8 mouse cellular contexts compared by ENCODE assay signal in the genomic region with DNA sequence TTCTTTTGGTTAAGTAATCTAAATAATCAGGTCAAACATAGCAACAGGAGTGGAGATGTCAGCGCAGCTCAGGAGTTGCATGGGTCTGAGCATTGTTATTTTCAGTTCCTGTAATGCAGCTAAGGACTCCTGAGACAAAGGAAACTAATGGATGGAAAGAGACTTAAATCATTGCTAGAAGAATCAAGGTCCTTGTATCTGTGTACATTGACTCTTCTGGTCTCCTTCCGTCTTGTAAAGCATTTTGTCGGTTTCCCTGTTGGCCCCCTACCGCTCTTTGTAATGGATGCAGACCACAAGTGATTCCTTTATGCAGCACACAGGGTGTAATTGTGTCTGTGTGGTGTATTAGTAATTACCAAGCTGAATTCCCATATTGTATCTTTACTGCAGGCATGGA.
DNase-seq lines count a peak whose midpoint lies in the region; ATAC-seq and TF ChIP-seq lines count a peak whose summit lies in the region.

No protein-coding gene starts in this region.

- TF ChIP-seq POLR2A in spleen, adult 2 months (IDR thresholded peaks at IDR 0.05; ENCODE audit: low read depth, low read length), result no peak

- DNase-seq in embryo, embryonic 10.5 days (ENCODE audit: low spot score), result peak; percentile 34
- DNase-seq in embryo, embryonic 9.5 days (ENCODE audit: extremely low spot score), result no peak
- DNase-seq in spleen, adult 2 months (ENCODE audit: low read depth in 1 of 2, low spot score in 2 of 2), result peak in 1 of 2 experiments; percentile 25
- DNase-seq in spleen, adult 12 weeks (ENCODE audit: low spot score), result no peak
- DNase-seq in stomach, postnatal 0 days (ENCODE audit: low spot score), result no peak
- no peak for DNase-seq in frontal cortex, postnatal 10 days (ENCODE audit: low spot score in 2 of 2)

- ATAC-seq in megakaryocyte, adult 5-6 weeks (ENCODE audit: poor library complexity, severe bottlenecking), result 0 out of 2 replicates have a peak, but pooled peaks have one; percentile 10
- no peak for ATAC-seq in stomach, postnatal 0 days (ENCODE audit: low FRiP score, low TSS enrichment)
- no peak for ATAC-seq in kidney, embryonic 14.5 days (ENCODE audit: low FRiP score, low TSS enrichment)

- no peak for TF ChIP-seq EP300 in stomach, postnatal 0 days (optimal IDR thresholded peaks at IDR 0.05)

- H3K9me3 ChIP-seq in stomach, postnatal 0 days (ENCODE audit: control insufficient read depth, low read length), result no peaks in the 10 kb centered on the region
- H3K9me3 ChIP-seq in kidney, embryonic 14.5 days (ENCODE audit: control insufficient read depth, low read length), result no peaks in the 10 kb centered on the region

- H3K27ac ChIP-seq in spleen, adult 2 months (ENCODE audit: insufficient read depth, low read length), result peak overlapping the region; percentile 52; the same call in 1 of the 2 replicates
- peak overlapping the region; percentile 35 for H3K27ac ChIP-seq in stomach, postnatal 0 days (replicated peaks)
- no peak overlapping the region for H3K27ac ChIP-seq in kidney, embryonic 14.5 days (ENCODE audit: low read depth, low read length)

- no peak overlapping the region for H3K4me2 ChIP-seq in stomach, postnatal 0 days (replicated peaks; ENCODE audit: low read depth)
- H3K4me2 ChIP-seq in kidney, embryonic 14.5 days (replicated peaks; ENCODE audit: low read depth, low read length), result no peak overlapping the region

- H3K36me3 ChIP-seq in spleen, adult 2 months (ENCODE audit: control insufficient read depth, insufficient read depth, low read length), result 0 out of 2 replicates have a peak, but pooled peaks cover 1% of the 10 kb centered on the region
- no peaks in the 10 kb centered on the region for H3K36me3 ChIP-seq in stomach, postnatal 0 days (ENCODE audit: control insufficient read depth, insufficient read depth, low read length)
- no peaks in the 10 kb centered on the region for H3K36me3 ChIP-seq in kidney, embryonic 14.5 days (ENCODE audit: control insufficient read depth, insufficient read depth, low read length)

- H3K27me3 ChIP-seq in spleen, adult 2 months (ENCODE audit: control insufficient read depth, insufficient read depth, low read length), result no peaks in the 10 kb centered on the region
- H3K27me3 ChIP-seq in stomach, postnatal 0 days (ENCODE audit: control insufficient read depth, insufficient read depth, low read length), result no peaks in the 10 kb centered on the region
- no peaks in the 10 kb centered on the region for H3K27me3 ChIP-seq in kidney, embryonic 14.5 days (ENCODE audit: control insufficient read depth, insufficient read depth, low read length)

- no peak overlapping the region; the same call in 1 of the 2 replicates for H3K9ac ChIP-seq in stomach, postnatal 0 days (ENCODE audit: low read length)
- no peak overlapping the region for H3K9ac ChIP-seq in kidney, embryonic 14.5 days (ENCODE audit: low read depth, low read length)

- no peak overlapping the region for H3K4me3 ChIP-seq in spleen, adult 2 months (ENCODE audit: extremely low read depth, insufficient read depth, insufficient read length)
- H3K4me3 ChIP-seq in stomach, postnatal 0 days (ENCODE audit: low read depth, low read length), result no peak overlapping the region
- H3K4me3 ChIP-seq in kidney, embryonic 14.5 days (ENCODE audit: low read length), result no peak overlapping the region

- 72% methylated on average over 4 of the region's 4 CpGs for WGBS in spleen, adult 2 months
- WGBS in stomach, postnatal 0 days, result 41% methylated on average over 4 of the region's 4 CpGs
- 72% methylated on average over 4 of the region's 4 CpGs for WGBS in kidney, embryonic 14.5 days

- peaks cover 10% of the 10 kb centered on the region; the same call in 1 of the 2 replicates for H3K4me1 ChIP-seq in spleen, adult 2 months (ENCODE audit: control insufficient read depth, insufficient read depth, insufficient read length)
- H3K4me1 ChIP-seq in stomach, postnatal 0 days (replicated peaks; ENCODE audit: control insufficient read depth, insufficient read depth), result no peaks in the 10 kb centered on the region; the same call in 1 of the 2 replicates
- 0 out of 2 replicates have a peak, but pooled peaks cover 5% of the 10 kb centered on the region for H3K4me1 ChIP-seq in kidney, embryonic 14.5 days (ENCODE audit: control insufficient read depth, insufficient read depth, low read length)

- TF ChIP-seq CTCF in spleen, adult 2 months (IDR thresholded peaks at IDR 0.05; ENCODE audit: extremely low read depth, insufficient read depth, insufficient read length, insufficient replicate concordance), result no peak
- no peak for TF ChIP-seq CTCF in stomach, postnatal 0 days (IDR thresholded peaks at IDR 0.05; ENCODE audit: low read depth)
